Mouse (Mus musculus): ENCODE measurements at regions not wholly inside any gene's neighbourhood (a gene's known extent, or its start where the extent isn't known, plus 50 kb on each side); places are given as distances from the start of the nearest gene placed in this dataset.

- H3K9ac ChIP-seq (replicated peaks) = no peak overlapping the region
- H3K4me2 ChIP-seq (ENCODE audit: low read depth) = no peak overlapping the region
- H3K27me3 ChIP-seq (ENCODE audit: control insufficient read depth, insufficient read depth, low read length) = no peaks in the 10 kb centered on the region
- TF ChIP-seq CTCF (IDR thresholded peaks at IDR 0.05; ENCODE audit: low read depth) = no peak
- no peak for TF ChIP-seq EP300 (IDR thresholded peaks at IDR 0.05; ENCODE audit: low read depth)
- ATAC-seq (ENCODE audit: insufficient read depth) (no peak), DNase-seq (ENCODE audit: low read depth in 3 of 3, low spot score in 3 of 3) (no peak)
- H3K36me3 ChIP-seq (replicated peaks; ENCODE audit: control insufficient read depth, insufficient read depth, low read depth) = no peaks in the 10 kb centered on the region
- WGBS (ENCODE audit: insufficient replicate concordance) = 12% methylated on average over 1 of the region's 1 CpGs
- H3K4me1 ChIP-seq (replicated peaks; ENCODE audit: control insufficient read depth in 2 of 2, insufficient read depth in 2 of 2, low read length in 1 of 2) = no peaks in the 10 kb centered on the region
- no peak overlapping the region for H3K4me3 ChIP-seq (ENCODE audit: insufficient read depth in 1 of 2, low read depth in 2 of 2, low read length in 2 of 2)
- no peaks in the 10 kb centered on the region for H3K9me3 ChIP-seq (ENCODE audit: control insufficient read depth, low read length)
- no peak overlapping the region for H3K27ac ChIP-seq
These were observed 692.0 kb downstream of the Epm2a start for GRCm38 (mm10) chr10:12035159-12035558.

DNA sequence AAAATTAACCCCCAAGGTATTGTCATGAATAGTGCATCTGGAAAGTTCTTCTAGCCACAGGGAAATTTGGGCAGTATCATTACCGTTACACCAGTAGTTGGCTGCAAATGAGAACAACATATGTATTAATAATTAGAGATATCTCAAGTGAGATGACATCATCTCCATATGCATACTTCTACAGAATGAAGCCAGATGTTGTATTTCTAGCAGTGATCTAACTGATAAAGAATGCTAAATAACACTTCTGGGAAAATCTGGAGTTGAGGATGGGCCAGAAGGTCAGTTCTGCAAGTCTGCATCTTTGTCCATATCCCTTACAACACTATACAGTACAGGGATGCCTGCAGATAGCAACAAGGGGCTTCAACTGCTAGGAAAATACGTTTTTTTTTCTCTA lies 702.7 kb downstream of the Epm2a start:
- TF ChIP-seq EP300 (IDR thresholded peaks at IDR 0.05; ENCODE audit: low read depth) (no peak), CTCF (IDR thresholded peaks at IDR 0.05; ENCODE audit: low read depth) (no peak)
- H3K36me3 ChIP-seq (replicated peaks; ENCODE audit: control insufficient read depth, insufficient read depth, low read depth) = no peaks in the 10 kb centered on the region
- H3K9me3 ChIP-seq (ENCODE audit: control insufficient read depth, low read length) = no peaks in the 10 kb centered on the region
- ATAC-seq (ENCODE audit: insufficient read depth) = no peak
- H3K4me3 ChIP-seq (ENCODE audit: insufficient read depth in 1 of 2, low read depth in 2 of 2, low read length in 2 of 2) = no peak overlapping the region
- no peak for DNase-seq (ENCODE audit: low read depth in 3 of 3, low spot score in 3 of 3)
- no peak overlapping the region for H3K27ac ChIP-seq
- no peak overlapping the region for H3K9ac ChIP-seq (replicated peaks)
- H3K4me1 ChIP-seq (replicated peaks; ENCODE audit: control insufficient read depth in 2 of 2, insufficient read depth in 2 of 2, low read length in 1 of 2) = no peaks in the 10 kb centered on the region
- no peaks in the 10 kb centered on the region for H3K27me3 ChIP-seq (ENCODE audit: control insufficient read depth, insufficient read depth, low read length)
- no peak overlapping the region for H3K4me2 ChIP-seq (ENCODE audit: low read depth)
- WGBS (ENCODE audit: insufficient replicate concordance) = 37% methylated on average over 2 of the region's 2 CpGs

GRCm38 (mm10) chr10:12059728-12060127 lies 716.5 kb downstream of the Epm2a start:
- no peak for TF ChIP-seq CTCF (IDR thresholded peaks at IDR 0.05; ENCODE audit: low read depth)
- no peak for TF ChIP-seq EP300 (IDR thresholded peaks at IDR 0.05; ENCODE audit: low read depth)
- Histone ChIP-seq H3K27ac (no peak overlapping the region), H3K4me1 (replicated peaks; ENCODE audit: control insufficient read depth in 2 of 2, insufficient read depth in 2 of 2, low read length in 1 of 2) (no peaks in the 10 kb centered on the region), H3K4me3 (ENCODE audit: insufficient read depth in 1 of 2, low read depth in 2 of 2, low read length in 2 of 2) (no peak overlapping the region), H3K27me3 (ENCODE audit: control insufficient read depth, insufficient read depth, low read length) (no peaks in the 10 kb centered on the region), H3K4me2 (ENCODE audit: low read depth) (no peak overlapping the region), H3K9ac (replicated peaks) (no peak overlapping the region), H3K36me3 (replicated peaks; ENCODE audit: control insufficient read depth, insufficient read depth, low read depth) (no peaks in the 10 kb centered on the region), H3K9me3 (ENCODE audit: control insufficient read depth, low read length) (no peaks in the 10 kb centered on the region)
- WGBS (ENCODE audit: insufficient replicate concordance) = 75% methylated on average over 1 of the region's 1 CpGs
- ATAC-seq (ENCODE audit: insufficient read depth) = no peak
- DNase-seq (ENCODE audit: low read depth in 3 of 3, low spot score in 3 of 3) = no peak

DNA sequence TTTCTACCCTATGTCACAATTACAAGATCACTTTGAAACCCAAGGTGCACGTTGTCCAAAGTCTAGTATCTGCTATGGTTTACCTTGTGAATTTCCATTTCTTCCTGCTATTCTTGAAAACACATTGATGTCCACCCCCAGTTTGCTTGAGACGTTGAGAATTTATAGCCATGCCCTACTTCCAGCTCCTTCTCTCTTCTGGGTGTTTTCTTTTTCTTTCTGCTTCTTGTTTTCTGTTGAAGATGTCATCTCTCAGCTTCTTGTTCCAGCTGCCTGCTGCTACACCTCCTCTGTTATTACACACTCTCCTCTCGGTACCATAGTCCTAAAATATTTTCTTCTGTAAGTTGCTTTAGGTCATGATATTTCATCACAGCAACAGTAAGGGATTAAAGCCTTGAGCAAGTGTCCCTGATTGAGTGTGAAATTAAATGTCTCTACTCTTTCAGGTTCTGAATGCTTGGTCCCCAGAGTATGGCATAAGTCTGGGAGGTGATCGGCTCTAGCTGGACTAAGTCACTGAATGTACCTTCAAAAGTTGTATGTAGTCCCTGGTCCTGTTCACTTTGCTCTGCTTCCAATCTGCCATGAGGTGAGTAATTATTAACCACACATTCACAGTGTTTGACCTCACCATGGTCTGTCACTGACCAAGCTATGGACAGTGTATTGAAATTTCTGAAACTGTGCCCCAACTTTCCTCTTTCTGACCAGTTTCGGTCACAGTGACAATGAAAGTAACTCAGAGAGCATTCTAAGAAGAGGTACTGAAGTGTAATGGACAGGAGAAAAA lies 718.1 kb downstream of the Epm2a start:
- Histone ChIP-seq H3K27ac (no peak overlapping the region), H3K4me2 (ENCODE audit: low read depth) (no peak overlapping the region), H3K9me3 (ENCODE audit: control insufficient read depth, low read length) (no peaks in the 10 kb centered on the region), H3K36me3 (replicated peaks; ENCODE audit: control insufficient read depth, insufficient read depth, low read depth) (no peaks in the 10 kb centered on the region), H3K9ac (replicated peaks) (no peak overlapping the region), H3K4me3 (ENCODE audit: insufficient read depth in 1 of 2, low read depth in 2 of 2, low read length in 2 of 2) (no peak overlapping the region), H3K4me1 (replicated peaks; ENCODE audit: control insufficient read depth in 2 of 2, insufficient read depth in 2 of 2, low read length in 1 of 2) (no peaks in the 10 kb centered on the region), H3K27me3 (ENCODE audit: control insufficient read depth, insufficient read depth, low read length) (no peaks in the 10 kb centered on the region)
- WGBS (ENCODE audit: insufficient replicate concordance) = 56% methylated on average over 5 of the region's 5 CpGs
- ATAC-seq (ENCODE audit: insufficient read depth) = no peak
- TF ChIP-seq CTCF (IDR thresholded peaks at IDR 0.05; ENCODE audit: low read depth) (no peak), EP300 (IDR thresholded peaks at IDR 0.05; ENCODE audit: low read depth) (no peak)
- peak in 1 of 3 experiments; percentile 1 for DNase-seq (ENCODE audit: low read depth in 3 of 3, low spot score in 3 of 3)

GRCm38 (mm10) chr10:12062302-12062701 lies 719.1 kb downstream of the Epm2a start:
- no peak overlapping the region for H3K4me3 ChIP-seq (ENCODE audit: insufficient read depth in 1 of 2, low read depth in 2 of 2, low read length in 2 of 2)

More at GRCm38 (mm10) chr10:12062302-12062701, 719.1 kb downstream of the Epm2a start:
- no peak for TF ChIP-seq CTCF (IDR thresholded peaks at IDR 0.05; ENCODE audit: low read depth)
- TF ChIP-seq EP300 (IDR thresholded peaks at IDR 0.05; ENCODE audit: low read depth) = no peak
- Histone ChIP-seq H3K4me2 (ENCODE audit: low read depth) (no peak overlapping the region), H3K9me3 (ENCODE audit: control insufficient read depth, low read length) (no peaks in the 10 kb centered on the region), H3K4me1 (replicated peaks; ENCODE audit: control insufficient read depth in 2 of 2, insufficient read depth in 2 of 2, low read length in 1 of 2) (no peaks in the 10 kb centered on the region), H3K27me3 (ENCODE audit: control insufficient read depth, insufficient read depth, low read length) (no peaks in the 10 kb centered on the region), H3K27ac (no peak overlapping the region), H3K9ac (replicated peaks) (no peak overlapping the region), H3K36me3 (replicated peaks; ENCODE audit: control insufficient read depth, insufficient read depth, low read depth) (no peaks in the 10 kb centered on the region)
- WGBS (ENCODE audit: insufficient replicate concordance) = 32% methylated on average over 1 of the region's 1 CpGs
- DNase-seq (ENCODE audit: low read depth in 3 of 3, low spot score in 3 of 3) (no peak), ATAC-seq (ENCODE audit: insufficient read depth) (no peak)
